Mouse (Mus musculus) G1E (cell line): ENCODE measurements around the gene 4921536K21Rik. TPM values are rescaled to one million over a fixed set of nuclear protein-coding genes. Genes with fewer than 3 reads are reported as not detected.

Experiments used
- ATAC-seq: 2 replicates; pipeline ENCODE4 v1.8.0; 2016; ENCODE audit warnings: mild to moderate bottlenecking; ENCODE audit not compliant: insufficient number of reproducible peaks, poor library complexity, low FRiP score, severe bottlenecking; ENCODE audit errors: extremely low read depth
- DNase-seq: peaks from one replicate; pipeline ENCODE4 v3.0.0; 2012; ENCODE audit warnings: low spot score
- H3K27me3 ChIP-seq: 2 replicates; pipeline ENCODE4 v1.6.1; 2012; ENCODE audit warnings: mild to moderate bottlenecking, low read length, inconsistent platforms; ENCODE audit not compliant: insufficient read depth
- H3K36me3 ChIP-seq: replicated peaks from 2 replicates; pipeline ENCODE3; 2012; ENCODE audit warnings: mild to moderate bottlenecking, inconsistent platforms
- H3K4me1 ChIP-seq: 2 replicates; pipeline ENCODE4 v1.6.1; 2012; ENCODE audit warnings: low read depth, low read length, inconsistent platforms, mixed read lengths; ENCODE audit not compliant: insufficient read depth
- H3K4me3 ChIP-seq: 2 replicates; pipeline ENCODE4 v1.5.1; 2012; ENCODE audit warnings: low read depth, mild to moderate bottlenecking, inconsistent platforms, low read length, moderate library complexity, mixed read lengths
- H3K9me3 ChIP-seq: replicated peaks from 2 replicates; pipeline ENCODE4 v1.6.1; 2012; ENCODE audit warnings: inconsistent platforms
- CTCF ChIP-seq: IDR thresholded peaks from 2 replicates; pipeline ENCODE4 v1.5.1; 2012; ENCODE audit warnings: low read depth, low read length, inconsistent platforms, mixed read lengths
- GATA1 ChIP-seq: IDR thresholded peaks from 2 replicates; pipeline ENCODE4 v1.6.1; 2012; ENCODE audit warnings: borderline replicate concordance, low read length, inconsistent platforms, mixed read lengths
- GATA2 ChIP-seq: IDR thresholded peaks from 2 replicates; pipeline ENCODE4 v1.6.1; 2012; ENCODE audit warnings: low read depth, low read length, inconsistent platforms, borderline replicate concordance
- POLR2AphosphoS5 ChIP-seq: IDR thresholded peaks from 2 replicates; pipeline ENCODE4 v1.6.1; 2012; ENCODE audit warnings: low read depth, low read length, inconsistent platforms; ENCODE audit not compliant: insufficient replicate concordance
- TAL1 ChIP-seq: conservative IDR thresholded peaks from 2 replicates; pipeline ENCODE4 v1.6.1; 2012; ENCODE audit warnings: low read depth, low read length, inconsistent platforms, mixed read lengths
- polyA plus RNA-seq: library from polyadenylated mRNA; stranded (reverse); fragments of >175 nt; gene quantifications from 2 replicates; pipeline ENCODE4 v1.2.3, GENCODE M21; 2012
- total RNA-seq, 2 experiments: library from RNA; stranded (forward) in 1 of 2; stranded (reverse) in 1 of 2; fragments of 200-1000 nt in 1 of 2; fragments of >200 nt in 1 of 2; fragmentation: Nextera tagmentation in 1 of 2; gene quantifications; 2 replicates each; pipeline ENCODE4 v1.2.3; 2014 to 2017

4921536K21Rik gene
- total and polyA plus RNA-seq, 3 experiments = 0.05 TPM; not detected in 2

DNA sequence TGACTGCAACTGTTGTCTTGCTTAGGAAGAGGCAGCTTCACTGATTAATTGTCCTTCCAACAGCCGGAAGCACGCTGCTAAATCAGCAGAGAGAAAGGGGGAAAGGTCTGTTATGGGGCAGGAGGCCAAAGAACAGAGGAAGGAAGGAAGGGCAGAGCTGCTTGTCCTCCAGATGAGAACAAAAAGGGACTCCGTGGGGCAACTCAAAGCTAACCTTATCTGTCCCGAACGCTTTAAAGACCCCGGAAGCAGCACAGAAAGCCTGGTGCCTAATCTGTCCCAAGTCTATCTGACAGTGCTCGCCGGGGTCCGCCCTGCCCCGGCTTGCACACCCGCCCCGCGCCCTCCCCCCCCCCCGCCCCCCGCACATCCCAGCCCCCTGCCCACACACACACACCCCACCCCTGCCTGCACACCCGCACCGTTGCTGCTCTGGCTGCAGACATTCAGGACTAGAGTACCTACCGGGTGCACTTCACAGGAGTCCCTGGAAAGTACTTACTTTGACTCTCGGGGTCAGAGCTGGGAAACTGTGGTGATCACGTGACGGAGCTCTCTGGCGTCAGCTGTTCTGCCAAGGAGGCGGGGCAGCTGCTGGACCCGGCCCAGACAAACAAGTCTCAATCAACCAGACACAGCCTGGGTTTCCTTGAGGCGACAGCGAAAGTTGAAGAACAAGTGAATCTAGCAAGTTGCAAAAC is 36.8 kb upstream of the 4921536K21Rik start, which contains the start of gene Tcn2:
Gene Tcn2, minus strand, starts transcription at position 649 of the 701 bp plus-strand sequence.
- peak; percentile 60 for DNase-seq
- Histone ChIP-seq H3K4me1 (peaks cover 8% of the 10 kb centered on the region), H3K36me3 (no peaks in the 10 kb centered on the region), H3K4me3 (peak within 1 kb of the TSS; percentile 62), H3K27me3 (peaks cover 14% of the 10 kb centered on the region), H3K9me3 (no peaks in the 10 kb centered on the region)
- ATAC-seq = peak; percentile 68
- no peak for TF ChIP-seq TAL1
- TF ChIP-seq GATA1 = no peak
- no peak for TF ChIP-seq POLR2AphosphoS5
- no peak for TF ChIP-seq CTCF
- no peak for TF ChIP-seq GATA2

DNA sequence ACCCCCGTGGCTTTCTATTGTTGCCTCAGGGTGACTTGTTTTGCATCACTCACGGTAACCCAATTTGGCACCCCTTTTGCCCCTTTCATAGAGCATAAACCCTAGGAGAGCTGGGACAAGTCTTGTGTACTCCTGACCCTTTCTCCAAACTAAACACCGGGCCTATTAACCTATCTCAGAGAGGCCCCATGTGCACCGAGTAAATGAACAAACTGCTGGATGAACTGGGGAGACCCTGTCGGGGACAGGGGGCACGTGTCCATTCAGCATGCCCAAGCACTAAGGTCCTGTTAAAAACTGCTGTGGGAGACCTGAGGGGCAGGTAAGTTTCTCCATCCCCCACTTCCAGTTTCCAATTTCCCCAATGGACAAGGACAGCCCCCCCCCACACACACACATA is 36.0 kb upstream of the 4921536K21Rik start:
- TF ChIP-seq TAL1 = no peak
- ATAC-seq (no peak), DNase-seq (no peak)
- Histone ChIP-seq H3K4me3 (no peak overlapping the region; the same call in 1 of the 2 replicates), H3K36me3 (no peaks in the 10 kb centered on the region), H3K4me1 (peaks cover 8% of the 10 kb centered on the region), H3K9me3 (no peaks in the 10 kb centered on the region), H3K27me3 (peaks cover 16% of the 10 kb centered on the region)

DNA sequence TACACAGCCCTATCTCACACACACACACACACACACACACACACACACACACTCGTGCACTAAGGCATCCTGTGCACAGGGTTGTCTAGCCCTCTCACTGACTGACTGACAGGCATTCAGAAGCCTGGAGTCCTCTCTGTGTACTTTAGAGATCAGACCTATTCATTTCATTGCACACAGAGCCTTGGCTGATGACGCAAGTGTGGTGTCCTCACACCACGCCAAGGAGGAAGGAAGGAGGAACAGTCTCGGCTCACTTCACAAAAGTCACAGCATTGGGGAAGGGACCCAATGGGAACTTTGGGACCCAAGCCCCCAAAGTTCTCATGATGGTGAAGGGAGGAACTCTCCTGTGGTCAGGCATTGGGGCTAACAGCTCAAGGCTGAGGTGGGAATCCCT is 35.1 kb upstream of the 4921536K21Rik start:
- TF ChIP-seq POLR2AphosphoS5 = no peak
- ATAC-seq = no peak
- peaks cover 18% of the 10 kb centered on the region for H3K27me3 ChIP-seq

DNA sequence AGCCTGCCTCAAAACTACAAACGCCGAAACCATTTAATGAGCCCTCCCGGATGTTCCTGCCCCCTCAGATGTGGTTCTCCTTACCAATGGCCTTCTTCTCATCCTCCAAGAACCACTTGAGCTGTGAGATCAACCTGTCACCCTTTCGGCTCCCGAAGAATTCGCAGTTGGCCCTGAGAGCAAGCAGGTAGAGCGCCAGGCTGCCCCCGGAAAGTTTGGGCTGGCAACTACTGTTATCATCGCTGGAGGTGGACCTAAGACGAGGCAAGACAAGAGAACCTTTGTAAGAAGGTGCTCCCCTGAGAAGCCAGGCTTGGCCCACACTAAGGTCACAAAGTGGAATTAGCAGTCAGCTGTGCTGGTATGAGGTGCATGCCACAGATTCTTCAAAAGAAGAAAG is 31.0 kb upstream of the 4921536K21Rik start:
- Histone ChIP-seq H3K27me3 (peaks cover 7% of the 10 kb centered on the region; the same call in 1 of the 2 replicates), H3K4me1 (no peaks in the 10 kb centered on the region), H3K9me3 (no peaks in the 10 kb centered on the region), H3K4me3 (no peak overlapping the region), H3K36me3 (no peaks in the 10 kb centered on the region)
- ATAC-seq (no peak), DNase-seq (no peak)
- no peak for TF ChIP-seq TAL1
- TF ChIP-seq GATA2 = no peak
- no peak for TF ChIP-seq POLR2AphosphoS5
- TF ChIP-seq GATA1 = no peak
- TF ChIP-seq CTCF = no peak

More for the DNA sequence above, 35.1 kb upstream of the 4921536K21Rik start:
- no peak for DNase-seq
- Histone ChIP-seq H3K36me3 (no peaks in the 10 kb centered on the region), H3K9me3 (no peaks in the 10 kb centered on the region), H3K4me1 (peaks cover 8% of the 10 kb centered on the region), H3K4me3 (no peak overlapping the region)

DNA sequence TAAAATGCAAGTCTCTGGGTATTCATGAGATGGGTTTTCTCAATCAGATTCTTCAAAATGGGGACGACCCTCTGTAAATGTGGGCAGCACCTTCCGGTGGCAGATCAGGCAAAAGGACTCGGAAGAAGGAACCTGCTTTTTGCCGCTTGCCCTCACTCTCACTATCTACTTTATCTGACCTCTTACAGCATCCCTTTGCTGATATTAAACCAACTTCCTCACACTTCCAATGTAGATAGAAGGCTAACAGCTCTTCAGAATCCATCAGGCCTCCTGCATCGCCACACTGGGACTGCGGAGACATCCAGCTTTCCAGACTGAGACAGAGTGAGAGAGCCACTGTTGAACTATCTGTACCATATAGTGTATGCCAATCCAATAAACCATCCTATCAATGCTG is 27.8 kb upstream of the 4921536K21Rik start:
- H3K9me3 ChIP-seq = no peaks in the 10 kb centered on the region
- H3K4me1 ChIP-seq = no peaks in the 10 kb centered on the region
- TF ChIP-seq CTCF (no peak), POLR2AphosphoS5 (no peak), GATA1 (no peak), GATA2 (no peak), TAL1 (no peak)
- no peak for ATAC-seq
- H3K4me3 ChIP-seq = no peak overlapping the region
- DNase-seq = no peak
- no peaks in the 10 kb centered on the region for H3K36me3 ChIP-seq
- peaks cover 9% of the 10 kb centered on the region; the same call in 1 of the 2 replicates for H3K27me3 ChIP-seq

DNA sequence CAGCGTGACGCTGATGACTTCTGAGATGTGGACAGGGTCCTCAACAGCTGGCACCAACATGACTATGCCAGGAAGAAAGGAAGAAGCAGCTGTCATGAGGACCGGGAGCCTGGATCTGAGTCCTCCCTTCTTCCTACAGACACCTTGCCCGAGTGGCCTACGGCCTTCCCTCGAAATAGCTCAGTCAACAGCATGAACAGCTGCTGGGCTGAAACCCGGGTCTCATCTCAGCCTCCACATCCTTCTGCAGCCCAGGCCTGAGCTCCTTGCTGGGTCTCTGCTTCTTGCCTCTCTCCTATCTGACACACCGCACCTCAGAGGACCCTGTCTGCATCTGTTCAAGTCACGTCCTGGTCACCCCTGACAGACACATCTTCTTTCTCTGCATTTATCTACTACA is 27.2 kb upstream of the 4921536K21Rik start:
- no peaks in the 10 kb centered on the region for H3K9me3 ChIP-seq
- ATAC-seq (no peak), DNase-seq (no peak)
- TF ChIP-seq CTCF (no peak), GATA2 (no peak), GATA1 (no peak), POLR2AphosphoS5 (no peak), TAL1 (no peak)
- no peak overlapping the region for H3K4me3 ChIP-seq
- H3K27me3 ChIP-seq = peaks cover 9% of the 10 kb centered on the region; the same call in 1 of the 2 replicates
- H3K36me3 ChIP-seq = no peaks in the 10 kb centered on the region
- no peaks in the 10 kb centered on the region for H3K4me1 ChIP-seq
